Mouse (Mus musculus): ENCODE measurements around the gene Ugt1a1. TPM values are rescaled to one million over a fixed set of nuclear protein-coding genes. Genes with fewer than 3 reads are reported as not detected.

Gene Ugt1a1
- polyA plus RNA-seq, 1 experiment: 1.8 TPM

DNA sequence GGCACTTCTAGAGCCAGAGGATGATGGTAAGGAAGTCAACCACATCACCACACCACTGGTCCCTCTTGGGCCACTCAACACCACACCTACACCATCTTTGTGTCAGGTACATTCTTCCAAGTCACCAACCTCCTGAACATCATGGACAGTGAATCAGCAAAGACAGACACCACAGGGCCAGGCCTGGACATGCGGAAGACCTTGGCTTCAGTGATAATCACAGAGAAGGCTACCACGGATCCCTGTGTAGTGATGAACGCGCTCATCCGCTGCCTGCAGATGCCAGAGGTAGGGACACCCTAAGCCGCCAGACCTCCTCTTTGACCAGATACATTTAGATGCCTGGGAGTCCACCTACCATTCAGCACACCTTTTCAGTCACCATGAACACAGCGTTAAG, 16.4 kb downstream of the Ugt1a1 start:
- H3K4me3 ChIP-seq (replicated peaks; ENCODE audit: control insufficient read depth, low read depth, low read length): no peak overlapping the region

GRCm38 (mm10) chr1:88229566-88229965, 17.8 kb downstream of the Ugt1a1 start:
- Histone ChIP-seq H3K4me1 (ENCODE audit: control insufficient read depth, insufficient read depth, low read length) (no peaks in the 10 kb centered on the region; the same call in 1 of the 2 replicates), H3K4me3 (replicated peaks; ENCODE audit: control insufficient read depth, low read depth, low read length) (no peak overlapping the region), H3K27ac (ENCODE audit: control insufficient read depth, insufficient read depth, low read depth, low read length, poor library complexity) (no peak overlapping the region)
- TF ChIP-seq CTCF (IDR thresholded peaks at IDR 0.05; ENCODE audit: control insufficient read depth, insufficient read depth, low read length) (no peak), POLR2A (IDR thresholded peaks at IDR 0.05; ENCODE audit: borderline replicate concordance, control insufficient read depth, low read depth, low read length) (no peak)
- 73% methylated on average over 3 of the region's 3 CpGs for WGBS

More for the DNA sequence above, 16.4 kb downstream of the Ugt1a1 start:
- no peak for TF ChIP-seq POLR2A (IDR thresholded peaks at IDR 0.05; ENCODE audit: borderline replicate concordance, control insufficient read depth, low read depth, low read length)
- no peak for TF ChIP-seq CTCF (IDR thresholded peaks at IDR 0.05; ENCODE audit: control insufficient read depth, insufficient read depth, low read length)
- no peak overlapping the region for H3K27ac ChIP-seq (ENCODE audit: control insufficient read depth, insufficient read depth, low read depth, low read length, poor library complexity)
- 66% methylated on average over 7 of the region's 7 CpGs for WGBS
- H3K4me1 ChIP-seq (ENCODE audit: control insufficient read depth, insufficient read depth, low read length): no peaks in the 10 kb centered on the region; the same call in 1 of the 2 replicates

- no peaks in the 10 kb centered on the region; the same call in 1 of the 2 replicates for H3K4me1 ChIP-seq (ENCODE audit: control insufficient read depth, insufficient read depth, low read length)
- TF ChIP-seq CTCF (IDR thresholded peaks at IDR 0.05; ENCODE audit: control insufficient read depth, insufficient read depth, low read length) (no peak), POLR2A (IDR thresholded peaks at IDR 0.05; ENCODE audit: borderline replicate concordance, control insufficient read depth, low read depth, low read length) (no peak)
- 78% methylated on average over 5 of the region's 5 CpGs for WGBS
- H3K27ac ChIP-seq (ENCODE audit: control insufficient read depth, insufficient read depth, low read depth, low read length, poor library complexity): no peak overlapping the region
- H3K4me3 ChIP-seq (replicated peaks; ENCODE audit: control insufficient read depth, low read depth, low read length): no peak overlapping the region
Measured at GRCm38 (mm10) chr1:88229986-88230385, 18.2 kb downstream of the Ugt1a1 start.

- Histone ChIP-seq H3K4me3 (replicated peaks; ENCODE audit: control insufficient read depth, low read depth, low read length) (no peak overlapping the region), H3K27ac (ENCODE audit: control insufficient read depth, insufficient read depth, low read depth, low read length, poor library complexity) (no peak overlapping the region), H3K4me1 (ENCODE audit: control insufficient read depth, insufficient read depth, low read length) (no peaks in the 10 kb centered on the region; the same call in 1 of the 2 replicates)
- WGBS: 70% methylated on average over 7 of the region's 7 CpGs
- TF ChIP-seq CTCF (IDR thresholded peaks at IDR 0.05; ENCODE audit: control insufficient read depth, insufficient read depth, low read length) (no peak), POLR2A (IDR thresholded peaks at IDR 0.05; ENCODE audit: borderline replicate concordance, control insufficient read depth, low read depth, low read length) (no peak)
Measured at GRCm38 (mm10) chr1:88230421-88230820, 18.7 kb downstream of the Ugt1a1 start.

DNA sequence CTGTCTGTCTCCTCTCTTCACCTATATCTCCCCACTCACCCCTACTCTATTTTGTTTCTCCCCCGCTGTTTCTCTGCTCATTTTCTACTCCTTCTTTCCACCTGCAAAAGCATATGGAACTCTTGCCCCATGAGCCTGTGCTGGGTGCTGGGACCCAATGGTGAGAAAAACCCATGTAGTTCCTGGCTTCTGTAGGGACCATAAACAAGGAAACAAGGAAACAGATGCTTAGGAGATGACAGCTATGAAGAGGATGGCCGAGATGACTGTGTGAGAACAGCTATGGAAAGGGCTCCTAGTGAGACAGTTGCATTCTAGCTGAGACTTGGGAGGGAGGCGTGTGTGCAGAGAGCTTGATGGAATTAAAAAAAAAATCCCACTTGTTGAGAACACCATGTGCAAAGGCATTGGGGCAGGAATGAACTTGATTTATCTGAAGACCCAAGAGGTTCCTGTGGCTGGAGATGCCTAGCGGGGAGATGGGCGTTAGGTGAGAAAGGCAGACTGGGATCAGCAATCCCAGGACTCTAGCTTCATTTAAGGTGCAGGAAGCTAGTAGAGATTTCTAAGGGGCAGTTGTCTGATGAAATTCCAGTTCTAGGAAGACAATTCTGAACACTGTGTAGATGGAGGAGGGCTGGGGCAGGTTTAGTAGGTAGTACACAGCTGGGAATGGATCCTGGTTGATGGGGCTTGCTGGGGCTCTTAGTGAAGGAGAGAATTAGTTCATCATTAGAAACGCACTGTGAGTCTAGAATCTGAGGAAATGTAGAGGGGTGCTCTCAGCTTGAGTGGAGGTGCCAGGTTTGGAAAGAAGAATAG, 19.4 kb downstream of the Ugt1a1 start:
- WGBS: 73% methylated on average over 6 of the region's 6 CpGs
- Histone ChIP-seq H3K27ac (ENCODE audit: control insufficient read depth, insufficient read depth, low read depth, low read length, poor library complexity) (no peak overlapping the region), H3K4me1 (ENCODE audit: control insufficient read depth, insufficient read depth, low read length) (no peaks in the 10 kb centered on the region; the same call in 1 of the 2 replicates), H3K4me3 (replicated peaks; ENCODE audit: control insufficient read depth, low read depth, low read length) (no peak overlapping the region)
- TF ChIP-seq POLR2A (IDR thresholded peaks at IDR 0.05; ENCODE audit: borderline replicate concordance, control insufficient read depth, low read depth, low read length) (no peak), CTCF (IDR thresholded peaks at IDR 0.05; ENCODE audit: control insufficient read depth, insufficient read depth, low read length) (no peak)

DNA sequence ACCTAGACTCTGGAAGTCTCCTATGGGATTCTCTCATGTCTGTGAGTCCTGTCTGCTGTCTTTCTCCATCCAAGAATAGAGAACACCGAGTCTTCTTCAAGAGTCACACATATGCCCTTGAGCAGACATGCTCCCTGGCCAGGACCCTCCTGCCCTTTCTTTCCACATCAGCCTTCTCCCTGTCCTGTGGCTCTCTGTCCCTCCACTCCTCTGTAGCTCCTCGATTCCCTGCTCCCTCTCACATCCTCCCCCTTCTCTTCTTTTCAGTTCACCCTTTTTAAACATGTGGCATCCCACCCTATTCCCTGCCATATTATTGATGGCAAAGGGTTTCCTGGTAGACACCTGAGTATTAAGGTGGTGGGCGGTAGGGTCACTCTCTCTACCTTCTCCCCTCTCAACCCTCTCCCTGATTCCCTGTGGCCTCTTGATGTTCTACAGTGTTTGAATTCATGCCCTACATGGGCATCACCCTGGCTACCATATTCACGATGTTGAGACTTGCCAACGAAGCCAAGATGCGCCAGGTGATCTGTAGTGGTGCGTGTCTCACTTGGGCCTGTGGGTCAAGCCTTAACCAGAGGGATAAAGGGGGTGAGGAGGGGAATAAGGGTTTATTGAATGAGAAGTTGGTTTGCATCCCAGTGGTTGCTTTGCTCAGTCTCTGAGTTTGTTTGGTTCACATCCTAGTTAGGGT, 20.2 kb downstream of the Ugt1a1 start:
- 62% methylated on average over 7 of the region's 7 CpGs for WGBS
- no peaks in the 10 kb centered on the region for H3K4me1 ChIP-seq (ENCODE audit: control insufficient read depth, insufficient read depth, low read length)
- H3K27ac ChIP-seq (ENCODE audit: control insufficient read depth, insufficient read depth, low read depth, low read length, poor library complexity): no peak overlapping the region
- H3K4me3 ChIP-seq (replicated peaks; ENCODE audit: control insufficient read depth, low read depth, low read length): no peak overlapping the region
- TF ChIP-seq POLR2A (IDR thresholded peaks at IDR 0.05; ENCODE audit: borderline replicate concordance, control insufficient read depth, low read depth, low read length) (no peak), CTCF (IDR thresholded peaks at IDR 0.05; ENCODE audit: control insufficient read depth, insufficient read depth, low read length) (no peak)

GRCm38 (mm10) chr1:88232664-88233380, 21.1 kb downstream of the Ugt1a1 start:
- Histone ChIP-seq H3K27ac (ENCODE audit: control insufficient read depth, insufficient read depth, low read depth, low read length, poor library complexity) (no peak overlapping the region), H3K4me1 (ENCODE audit: control insufficient read depth, insufficient read depth, low read length) (no peaks in the 10 kb centered on the region), H3K4me3 (replicated peaks; ENCODE audit: control insufficient read depth, low read depth, low read length) (no peak overlapping the region)
- 52% methylated on average over 3 of the region's 3 CpGs for WGBS
- TF ChIP-seq POLR2A (IDR thresholded peaks at IDR 0.05; ENCODE audit: borderline replicate concordance, control insufficient read depth, low read depth, low read length) (no peak), CTCF (IDR thresholded peaks at IDR 0.05; ENCODE audit: control insufficient read depth, insufficient read depth, low read length) (no peak)
